Mouse (Mus musculus) brain, adult 2 months (tissue): ENCODE measurements around the gene Gm11009.
"Not testable (repeated sequence)": the region's sequence is repeated elsewhere in the genome, so short reads cannot be mapped to it uniquely, and the experiment has no call there.

Source experiments
- DNase-seq: peaks from one replicate; pipeline ENCODE4 v3.0.0; 2011; ENCODE audit warnings: low read depth, low spot score

Gene Gm11009

GRCm38 (mm10) chr2:176319394-176319793 lies at the start of gene Gm11009:
Gene Gm11009, minus strand, starts transcription at chr2:176319494.
- not testable (repeated sequence) for DNase-seq
